Mouse (Mus musculus) forebrain, embryonic 13.5 days (tissue): Measurements from ENCODE around the gene 1700022I11Rik. TPM values are rescaled to one million over a fixed set of nuclear protein-coding genes. Genes with fewer than 3 reads are reported as not detected.

Source experiments
- ATAC-seq: fragments of 200-750 bp; cut with Nextera tagmentation; 2 replicates; pipeline ENCODE4 v1.8.0; 2017
- H3K27ac ChIP-seq: fragments of 300-500 bp; sonication (generic); 2 replicates; pipeline ENCODE4 v1.5.1; 2015; ENCODE audit warnings: inconsistent platforms, mild to moderate bottlenecking, moderate library complexity
- H3K27me3 ChIP-seq: fragments of 300-500 bp; sonication (generic); 2 replicates; pipeline ENCODE4 v1.6.1; 2015; ENCODE audit warnings: mild to moderate bottlenecking, inconsistent platforms
- H3K36me3 ChIP-seq: fragments of 300-500 bp; sonication (generic); 2 replicates; pipeline ENCODE4 v1.6.1; 2015; ENCODE audit warnings: mild to moderate bottlenecking, inconsistent platforms; ENCODE audit not compliant: poor library complexity, severe bottlenecking
- H3K4me1 ChIP-seq: fragments of 300-500 bp; sonication (generic); 2 replicates; pipeline ENCODE4 v1.6.1; 2015; ENCODE audit warnings: inconsistent platforms
- H3K4me2 ChIP-seq: fragments of 300-500 bp; sonication (generic); 2 replicates; pipeline ENCODE4 v1.6.1; 2015; ENCODE audit warnings: inconsistent platforms, mild to moderate bottlenecking, moderate library complexity
- H3K4me3 ChIP-seq: fragments of 300-500 bp; sonication (generic); 2 replicates; pipeline ENCODE4 v1.5.1; 2015; ENCODE audit warnings: mild to moderate bottlenecking, inconsistent platforms
- H3K9ac ChIP-seq: fragments of 300-500 bp; sonication (generic); 2 replicates; pipeline ENCODE4 v1.6.1; 2015; ENCODE audit warnings: mild to moderate bottlenecking, inconsistent platforms
- H3K9me3 ChIP-seq: fragments of 300-500 bp; sonication (generic); replicated peaks from 2 replicates; pipeline ENCODE4 v1.6.1; 2016; ENCODE audit warnings: inconsistent platforms
- WGBS: fragments of 180-500 bp; shearing (Covaris S2); methylation state at CpG from one replicate; pipeline ENCODE4 v1.1.7; 2015; 5-methylcytosine and 5-hydroxymethylcytosine counted together
- polyA plus RNA-seq: library from polyadenylated mRNA; unstranded; fragments of >200 nt; fragmentation: Nextera tagmentation; extraction: Ambion mirVana; gene quantifications from 2 replicates; pipeline ENCODE4 v1.2.1, GENCODE M21; 2015

Gene 1700022I11Rik
- 0.48 and 0.81 TPM in 2 replicates for polyA plus RNA-seq

- H3K4me3 ChIP-seq: no peak within 1 kb of the TSS
- 0 out of 2 replicates have a peak, but pooled peaks cover 2% of the 10 kb centered on the region for H3K27me3 ChIP-seq
- no peak within 1 kb of the TSS for H3K4me2 ChIP-seq
- no peaks in the 10 kb centered on the region for H3K9me3 ChIP-seq
- ATAC-seq: no peak
- H3K36me3 ChIP-seq: no peaks in the 10 kb centered on the region
- H3K4me1 ChIP-seq: peaks cover 4% of the 10 kb centered on the region; the same call in 1 of the 2 replicates
- WGBS: 94% methylated on average over 4 of the region's 4 CpGs
- no peak within 1 kb of the TSS for H3K27ac ChIP-seq
- H3K9ac ChIP-seq: no peak within 1 kb of the TSS
These were observed at the start of gene 1700022I11Rik for GRCm38 (mm10) chr4:42969304-42969703. 1700022I11Rik (plus strand) TSS chr4:42969604.

GRCm38 (mm10) chr4:42920726-42921125, 48.7 kb upstream of the 1700022I11Rik start:
- Histone ChIP-seq H3K27me3 (peaks cover 23% of the 10 kb centered on the region), H3K4me1 (peaks cover 18% of the 10 kb centered on the region), H3K4me3 (no peak overlapping the region), H3K9me3 (no peaks in the 10 kb centered on the region), H3K27ac (no peak overlapping the region), H3K4me2 (no peak overlapping the region), H3K9ac (no peak overlapping the region), H3K36me3 (no peaks in the 10 kb centered on the region)
- ATAC-seq: no peak
- WGBS: 89% methylated on average over 9 of the region's 9 CpGs

- H3K9ac ChIP-seq: no peak overlapping the region
- WGBS: 89% methylated on average over 2 of the region's 2 CpGs
- H3K36me3 ChIP-seq: no peaks in the 10 kb centered on the region
- H3K27me3 ChIP-seq: peaks cover 19% of the 10 kb centered on the region
- H3K4me3 ChIP-seq: no peak overlapping the region
- peaks cover 16% of the 10 kb centered on the region for H3K4me1 ChIP-seq
- no peak overlapping the region for H3K4me2 ChIP-seq
- H3K27ac ChIP-seq: no peak overlapping the region
- ATAC-seq: no peak
- H3K9me3 ChIP-seq: no peaks in the 10 kb centered on the region
These were observed 47.9 kb upstream of the 1700022I11Rik start for GRCm38 (mm10) chr4:42921536-42921935.

GRCm38 (mm10) chr4:42922056-42922455, 47.3 kb upstream of the 1700022I11Rik start:
- Histone ChIP-seq H3K9me3 (no peaks in the 10 kb centered on the region), H3K36me3 (no peaks in the 10 kb centered on the region), H3K27me3 (peaks cover 19% of the 10 kb centered on the region), H3K4me2 (no peak overlapping the region), H3K4me1 (peaks cover 13% of the 10 kb centered on the region; the same call in 1 of the 2 replicates), H3K9ac (no peak overlapping the region), H3K27ac (no peak overlapping the region), H3K4me3 (no peak overlapping the region)
- WGBS: 77% methylated on average over 6 of the region's 6 CpGs
- no peak for ATAC-seq

DNA sequence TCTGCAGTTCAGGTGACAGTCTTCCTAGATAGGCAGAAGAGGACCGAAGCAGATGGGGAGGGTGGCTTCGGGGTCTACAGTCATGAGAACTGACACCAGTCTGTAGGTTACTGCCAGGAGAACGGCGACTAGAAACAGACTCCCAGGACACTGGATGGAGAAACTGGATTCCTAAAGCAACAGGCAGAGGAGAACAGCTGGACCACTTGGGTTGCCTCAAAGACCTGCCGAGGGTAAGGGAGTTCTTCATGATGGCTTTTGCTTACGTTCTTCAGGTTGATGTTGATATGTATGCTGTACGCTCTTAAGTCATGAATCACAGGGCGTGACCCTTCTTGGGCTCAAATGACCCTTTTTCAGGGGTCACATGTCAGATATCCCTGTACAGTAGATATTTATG, 46.9 kb upstream of the 1700022I11Rik start:
- ATAC-seq: no peak
- H3K4me2 ChIP-seq: no peak overlapping the region
- H3K27ac ChIP-seq: no peak overlapping the region
- no peaks in the 10 kb centered on the region for H3K36me3 ChIP-seq
- H3K4me3 ChIP-seq: no peak overlapping the region
- WGBS: 90% methylated on average over 8 of the region's 8 CpGs
- H3K4me1 ChIP-seq: peaks cover 10% of the 10 kb centered on the region; the same call in 1 of the 2 replicates
- H3K27me3 ChIP-seq: peaks cover 16% of the 10 kb centered on the region
- no peaks in the 10 kb centered on the region for H3K9me3 ChIP-seq
- no peak overlapping the region for H3K9ac ChIP-seq

GRCm38 (mm10) chr4:42924095-42924710, 45.2 kb upstream of the 1700022I11Rik start:
- Histone ChIP-seq H3K9ac (no peak overlapping the region), H3K9me3 (no peaks in the 10 kb centered on the region), H3K27me3 (no peaks in the 10 kb centered on the region), H3K4me1 (peaks cover 6% of the 10 kb centered on the region; the same call in 1 of the 2 replicates), H3K36me3 (no peaks in the 10 kb centered on the region), H3K4me2 (no peak overlapping the region), H3K27ac (no peak overlapping the region; the same call in 1 of the 2 replicates), H3K4me3 (no peak overlapping the region)
- ATAC-seq: no peak
- WGBS: 55% methylated on average over 13 of the region's 13 CpGs

DNA sequence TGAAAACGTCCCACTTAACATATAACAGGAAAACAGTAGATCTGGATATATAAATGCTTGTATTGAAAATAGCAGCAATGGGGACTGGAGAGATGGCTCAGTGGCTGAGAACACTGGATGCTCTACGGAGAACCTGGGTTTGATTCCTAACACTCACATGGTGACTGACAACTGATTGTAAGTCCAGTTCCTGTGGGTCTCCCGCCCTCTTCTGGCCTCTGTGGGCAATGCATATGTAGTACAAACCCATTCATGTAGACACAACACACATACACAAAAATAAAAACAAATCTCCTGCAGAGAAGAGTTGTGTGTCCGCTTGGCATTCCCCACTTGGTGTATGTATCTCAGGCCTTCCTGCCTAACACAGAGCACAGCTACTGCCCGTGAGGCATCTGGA, 41.2 kb upstream of the 1700022I11Rik start:
- Histone ChIP-seq H3K36me3 (no peaks in the 10 kb centered on the region), H3K4me2 (no peak overlapping the region), H3K9me3 (no peaks in the 10 kb centered on the region), H3K9ac (no peak overlapping the region), H3K27me3 (0 out of 2 replicates have a peak, but pooled peaks cover 4% of the 10 kb centered on the region), H3K4me3 (no peak overlapping the region), H3K27ac (no peak overlapping the region), H3K4me1 (peaks cover 3% of the 10 kb centered on the region; the same call in 1 of the 2 replicates)
- no peak for ATAC-seq
- WGBS: 83% methylated on average over 5 of the region's 5 CpGs

- no peak for ATAC-seq
- Histone ChIP-seq H3K4me3 (no peak overlapping the region), H3K4me1 (peaks cover 10% of the 10 kb centered on the region; the same call in 1 of the 2 replicates), H3K36me3 (no peaks in the 10 kb centered on the region), H3K4me2 (no peak overlapping the region), H3K9me3 (no peaks in the 10 kb centered on the region), H3K27ac (no peak overlapping the region), H3K27me3 (0 out of 2 replicates have a peak, but pooled peaks cover 4% of the 10 kb centered on the region), H3K9ac (no peak overlapping the region)
- 93% methylated on average over 9 of the region's 9 CpGs for WGBS
These were observed 40.5 kb upstream of the 1700022I11Rik start for GRCm38 (mm10) chr4:42928952-42929351.

DNA sequence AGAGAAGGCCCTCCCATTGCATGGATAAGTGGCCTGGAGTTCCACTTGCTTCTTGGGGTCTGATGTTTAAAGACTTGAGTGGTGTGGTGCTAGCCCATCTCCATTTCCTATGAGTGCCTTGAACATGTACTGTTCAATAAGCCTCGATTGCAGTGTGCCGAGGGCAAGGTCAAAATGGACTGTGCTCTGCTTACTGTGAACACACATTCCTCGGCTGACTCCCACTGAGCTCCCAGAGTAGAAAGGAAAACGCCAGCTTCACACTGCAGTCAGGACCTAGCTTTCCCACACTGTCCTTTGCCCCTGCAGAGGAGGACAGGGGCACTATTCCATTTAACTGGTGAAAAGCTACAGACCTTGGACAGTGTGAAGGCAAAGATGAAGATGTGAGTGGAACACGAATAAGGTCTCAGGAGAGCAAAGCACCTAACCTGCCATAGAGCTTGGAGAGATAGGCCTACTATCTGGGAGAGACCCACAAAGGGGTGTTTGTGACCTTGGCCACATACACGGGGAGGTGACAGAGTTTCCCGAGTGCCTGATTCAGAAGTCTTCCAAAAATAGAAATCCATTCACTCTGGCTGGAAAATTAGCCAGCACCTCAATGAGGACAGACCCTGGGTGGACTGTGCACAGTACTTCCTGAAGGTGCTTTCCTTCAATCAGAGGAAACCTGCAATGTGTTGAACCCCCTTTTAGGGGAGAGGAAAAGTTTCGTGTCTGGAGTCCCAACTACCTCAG, 37.0 kb upstream of the 1700022I11Rik start:
- Histone ChIP-seq H3K4me1 (peaks cover 8% of the 10 kb centered on the region; the same call in 1 of the 2 replicates), H3K36me3 (no peaks in the 10 kb centered on the region), H3K27me3 (peaks cover 9% of the 10 kb centered on the region; the same call in 1 of the 2 replicates), H3K4me2 (no peak overlapping the region), H3K9me3 (no peaks in the 10 kb centered on the region), H3K9ac (no peak overlapping the region), H3K27ac (no peak overlapping the region), H3K4me3 (no peak overlapping the region)
- 71% methylated on average over 8 of the region's 8 CpGs for WGBS
- ATAC-seq: no peak

DNA sequence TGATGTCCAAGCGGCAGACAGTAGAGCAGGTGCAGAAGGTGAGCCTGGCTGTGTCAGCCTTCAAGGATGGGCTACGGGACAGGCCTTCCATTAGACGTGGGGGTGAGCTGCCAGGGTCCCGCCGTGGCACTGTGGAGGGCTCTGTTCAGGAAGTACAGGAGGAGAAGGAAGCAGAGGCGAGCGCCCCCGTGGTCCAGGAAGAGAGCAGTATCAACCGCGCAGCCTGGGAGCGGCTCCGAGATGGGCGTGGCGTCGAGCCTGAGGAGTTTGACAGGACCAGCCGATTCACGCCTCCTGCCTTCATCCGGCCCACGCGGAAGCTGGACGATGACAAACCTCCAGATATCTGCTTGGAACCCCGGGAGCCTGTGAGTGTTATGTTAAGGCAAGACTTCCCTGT, 35.8 kb upstream of the 1700022I11Rik start:
- ATAC-seq: peak; percentile 76
- 7% methylated on average over 22 of the region's 22 CpGs for WGBS
- no peak overlapping the region for H3K27ac ChIP-seq
- no peaks in the 10 kb centered on the region for H3K36me3 ChIP-seq
- H3K9me3 ChIP-seq: no peaks in the 10 kb centered on the region
- no peak overlapping the region for H3K4me3 ChIP-seq
- H3K27me3 ChIP-seq: peaks cover 20% of the 10 kb centered on the region
- peaks cover 8% of the 10 kb centered on the region; the same call in 1 of the 2 replicates for H3K4me1 ChIP-seq
- 0 out of 2 replicates have a peak overlapping the region, but pooled peaks have one; percentile 35 for H3K9ac ChIP-seq
- peak overlapping the region; percentile 52 for H3K4me2 ChIP-seq

- H3K9ac ChIP-seq: no peak overlapping the region
- WGBS: 66% methylated on average over 7 of the region's 7 CpGs
- H3K36me3 ChIP-seq: no peaks in the 10 kb centered on the region
These were observed 28.0 kb upstream of the 1700022I11Rik start for GRCm38 (mm10) chr4:42941396-42941795.

DNA sequence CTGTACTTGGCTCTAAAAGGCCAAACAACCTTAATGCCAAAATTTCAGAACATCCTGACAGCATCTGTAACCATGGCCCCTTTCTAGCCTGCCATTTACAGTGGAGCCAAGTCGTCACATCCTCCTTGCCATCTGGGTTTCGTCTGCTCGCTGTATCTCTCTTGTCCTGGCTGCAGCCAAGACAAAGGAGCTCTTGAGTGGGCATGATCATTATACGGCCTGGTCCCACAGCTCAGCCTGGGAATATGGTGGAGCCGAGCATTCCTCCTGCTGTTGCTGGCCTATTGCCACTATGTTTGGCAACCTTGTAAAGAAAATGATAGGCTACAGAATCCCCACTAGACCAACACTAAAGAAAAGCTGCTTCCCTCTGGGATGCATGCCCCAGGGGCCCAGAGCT, 26.1 kb upstream of the 1700022I11Rik start:
- no peak overlapping the region for H3K9ac ChIP-seq
- H3K27ac ChIP-seq: peak overlapping the region; percentile 17; the same call in 1 of the 2 replicates
- no peaks in the 10 kb centered on the region for H3K36me3 ChIP-seq
- H3K9me3 ChIP-seq: no peaks in the 10 kb centered on the region
- no peak overlapping the region for H3K4me3 ChIP-seq
- no peak overlapping the region for H3K4me2 ChIP-seq
- H3K4me1 ChIP-seq: peaks cover 47% of the 10 kb centered on the region
- 46% methylated on average over 5 of the region's 5 CpGs for WGBS
- H3K27me3 ChIP-seq: peaks cover 12% of the 10 kb centered on the region; the same call in 1 of the 2 replicates
- ATAC-seq: peak; percentile 55

More at GRCm38 (mm10) chr4:42941396-42941795, 28.0 kb upstream of the 1700022I11Rik start:
- no peak overlapping the region for H3K27ac ChIP-seq
- H3K9me3 ChIP-seq: no peaks in the 10 kb centered on the region
- peaks cover 24% of the 10 kb centered on the region for H3K27me3 ChIP-seq
- no peak overlapping the region for H3K4me2 ChIP-seq
- no peak for ATAC-seq
- peaks cover 27% of the 10 kb centered on the region for H3K4me1 ChIP-seq
- H3K4me3 ChIP-seq: no peak overlapping the region
